ENCODE assay signal across 24 mouse cellular contexts in the genomic region with DNA sequence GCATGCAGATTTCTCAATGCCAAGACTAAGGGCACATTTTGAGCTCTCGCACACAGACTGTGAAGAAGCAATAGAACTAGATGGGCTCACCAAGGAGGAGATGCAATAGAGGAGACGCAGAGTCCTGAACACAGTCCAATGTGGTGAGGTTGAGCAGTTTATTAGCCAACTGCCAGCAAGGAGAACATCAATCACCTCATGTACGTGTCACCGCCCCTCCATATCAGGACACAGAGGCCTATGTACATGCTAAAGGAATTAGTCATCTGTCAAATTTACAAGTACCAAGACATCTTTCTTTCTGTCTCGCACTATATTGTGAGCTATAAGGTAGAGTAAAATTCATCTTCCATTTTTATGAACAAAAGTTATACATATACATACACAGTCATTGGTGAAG.
DNase-seq lines count a peak whose midpoint lies in the region; TF ChIP-seq lines count a peak whose summit lies in the region.
"Had no signal": no experiment of that assay in that cellular context is flagged by ENCODE, and none has a peak within 500 bp of the region (broad histone marks: within the 10 kb centered on the region; RNA-seq: fewer than 3 reads in every experiment).

No protein-coding gene starts in this region.

- H3K79me3 ChIP-seq in C2C12 (ENCODE audit: low read depth), result no peaks in the 10 kb centered on the region

- no peaks in the 10 kb centered on the region for H3K79me2 ChIP-seq in C2C12 (ENCODE audit: control insufficient read depth, insufficient read depth)

- DNase-seq in 3T3-L1 (ENCODE audit: low read depth, low spot score), result peak; percentile 91
- DNase-seq in NIH3T3 (ENCODE audit: low read depth), result peak; percentile 77
- DNase-seq in adipocyte (ENCODE audit: low spot score), result peak; percentile 8
- DNase-seq in kidney, adult 18-20 months, result no peak
- no peak for DNase-seq in thymus, postnatal 10 days (ENCODE audit: low spot score in 2 of 2)
- no peak for DNase-seq in heart, adult 8-10 months (ENCODE audit: low spot score)
- no peak for DNase-seq in neural tube, embryonic 10.5 days (ENCODE audit: extremely low spot score, low spot score)
- DNase-seq: adrenal gland, adult 2 months; adrenal gland, adult 8-10 months; adrenal gland, postnatal 10 days; adrenal gland, postnatal 14 days; adrenal gland, postnatal 25 days; adrenal gland, postnatal 36 days; B cell, adult 2 months; cerebellum, adult 11 months; cerebellum, adult 11-12 months; cerebellum, adult 18-20 months; cerebellum, adult 2 months; cerebellum, adult 8-10 months; cerebellum, adult 9-10 months had no signal

- no peak overlapping the region for H3K4me3 ChIP-seq in C2C12 (ENCODE audit: insufficient read depth, poor library complexity, severe bottlenecking)

- H3K36me3 ChIP-seq in C2C12 (ENCODE audit: control insufficient read depth, insufficient read depth), result no peaks in the 10 kb centered on the region
- H3K36me3 ChIP-seq: G1E had no signal

- no peak overlapping the region for H3ac ChIP-seq in C2C12 (ENCODE audit: control insufficient read depth, insufficient read length, low read depth)

- no peak for TF ChIP-seq CTCF in C2C12 (IDR thresholded peaks at IDR 0.05; ENCODE audit: control insufficient read depth, insufficient read depth, insufficient read length)

- H3K27me3 ChIP-seq in C2C12 (ENCODE audit: control insufficient read depth, insufficient read depth, insufficient read length), result no peaks in the 10 kb centered on the region
- H3K27me3 ChIP-seq: CH12.LX, Patski had no signal

TF ChIP-seq in C2C12, 6 proteins besides CTCF, POLR2A, EP300 and RAD21:
- TF ChIP-seq FOSL1 (IDR thresholded peaks at IDR 0.05; ENCODE audit: insufficient read depth, low read length, poor library complexity, severe bottlenecking) (peak; percentile 74), CEBPB (IDR thresholded peaks at IDR 0.05; ENCODE audit: low read depth) (peak; percentile 47), MAX (IDR thresholded peaks at IDR 0.05) (peak; percentile 35), MYOD1 (IDR thresholded peaks at IDR 0.05; ENCODE audit: control insufficient read depth, insufficient read length, low read depth) (no peak), MYOG (IDR thresholded peaks at IDR 0.05; ENCODE audit: control insufficient read depth, extremely low read depth, insufficient read length) (no peak), USF1 (IDR thresholded peaks at IDR 0.05; ENCODE audit: low read depth) (no peak)

Comparison
In these comparisons a context has a peak if more than half of its experiments do, and no peak if none do; other contexts are left out.
1. DNase-seq: peak in 3T3-L1 (single experiment), NIH3T3 (single experiment) and adipocyte (single experiment); none in kidney, adult 18-20 months (single experiment), thymus, postnatal 10 days (0 of 2), heart, adult 8-10 months (single experiment) and neural tube, embryonic 10.5 days (single experiment).